In genomic region chr17:26380986-26381446, GRCm38 (mm10) we compare ENCODE assay signal across 9 mouse cellular contexts. TPM values are rescaled to one million over a fixed set of nuclear protein-coding genes. Genes with fewer than 3 reads are reported as not detected.
DNase-seq lines count a peak whose midpoint lies in the region; ATAC-seq and TF ChIP-seq lines count a peak whose summit lies in the region.
"Had no signal": no experiment of that assay in that cellular context is flagged by ENCODE, and none has a peak within 500 bp of the region (broad histone marks: within the 10 kb centered on the region; RNA-seq: fewer than 3 reads in every experiment).

No protein-coding gene starts in this region.

- H3K36me3 ChIP-seq in kidney, adult 2 months (ENCODE audit: control insufficient read depth, insufficient read depth, low read length) = no peaks in the 10 kb centered on the region
- H3K36me3 ChIP-seq in embryonic facial prominence, embryonic 10.5 days (replicated peaks) = no peaks in the 10 kb centered on the region
- no peaks in the 10 kb centered on the region for H3K36me3 ChIP-seq in intestine, embryonic 15.5 days
- no peaks in the 10 kb centered on the region for H3K36me3 ChIP-seq in limb, embryonic 12.5 days
- H3K36me3 ChIP-seq in stomach, embryonic 16.5 days (ENCODE audit: control insufficient read depth, insufficient read depth, low read length) = no peaks in the 10 kb centered on the region
- H3K36me3 ChIP-seq: G1E had no signal

- H3K4me3 ChIP-seq in kidney, adult 2 months (ENCODE audit: insufficient read depth, low read depth, low read length) = no peak overlapping the region
- H3K4me3 ChIP-seq in embryonic facial prominence, embryonic 10.5 days = peak overlapping the region; percentile 11; the same call in 1 of the 2 replicates
- H3K4me3 ChIP-seq in intestine, embryonic 15.5 days (replicated peaks) = no peak overlapping the region
- H3K4me3 ChIP-seq in limb, embryonic 12.5 days (replicated peaks) = no peak overlapping the region
- no peak overlapping the region for H3K4me3 ChIP-seq in stomach, embryonic 16.5 days (replicated peaks; ENCODE audit: low read length)

- no peaks in the 10 kb centered on the region for H3K27me3 ChIP-seq in kidney, adult 2 months (replicated peaks; ENCODE audit: control insufficient read depth, insufficient read depth, low read length)
- H3K27me3 ChIP-seq in embryonic facial prominence, embryonic 10.5 days (replicated peaks; ENCODE audit: low read depth, poor library complexity, severe bottlenecking) = no peaks in the 10 kb centered on the region
- no peaks in the 10 kb centered on the region for H3K27me3 ChIP-seq in intestine, embryonic 15.5 days (replicated peaks)
- H3K27me3 ChIP-seq in limb, embryonic 12.5 days = no peaks in the 10 kb centered on the region
- H3K27me3 ChIP-seq in stomach, embryonic 16.5 days (ENCODE audit: control insufficient read depth, insufficient read depth, low read length) = no peaks in the 10 kb centered on the region

- H3K27ac ChIP-seq in kidney, adult 2 months (ENCODE audit: insufficient read depth, low read depth, low read length) = no peak overlapping the region
- H3K27ac ChIP-seq in embryonic facial prominence, embryonic 10.5 days (replicated peaks) = peak overlapping the region; percentile 70
- H3K27ac ChIP-seq in intestine, embryonic 15.5 days = peak overlapping the region; percentile 86
- H3K27ac ChIP-seq in limb, embryonic 12.5 days = peak overlapping the region; percentile 8; the same call in 1 of the 2 replicates
- H3K27ac ChIP-seq in stomach, embryonic 16.5 days (ENCODE audit: low read length) = peak overlapping the region; percentile 86

- peaks cover 35% of the 10 kb centered on the region for H3K4me1 ChIP-seq in kidney, adult 2 months (ENCODE audit: control insufficient read depth, insufficient read depth, low read length)
- peaks cover 33% of the 10 kb centered on the region for H3K4me1 ChIP-seq in embryonic facial prominence, embryonic 10.5 days
- H3K4me1 ChIP-seq in intestine, embryonic 15.5 days (replicated peaks) = peaks cover 49% of the 10 kb centered on the region
- peaks cover 23% of the 10 kb centered on the region for H3K4me1 ChIP-seq in limb, embryonic 12.5 days (replicated peaks)
- peaks cover 23% of the 10 kb centered on the region for H3K4me1 ChIP-seq in stomach, embryonic 16.5 days (ENCODE audit: control insufficient read depth, insufficient read depth, low read length)

- peak overlapping the region; percentile 27 for H3K4me2 ChIP-seq in intestine, embryonic 15.5 days (replicated peaks)
- peak overlapping the region; percentile 23; the same call in 1 of the 2 replicates for H3K4me2 ChIP-seq in limb, embryonic 12.5 days
- no peak overlapping the region; the same call in 1 of the 2 replicates for H3K4me2 ChIP-seq in stomach, embryonic 16.5 days (ENCODE audit: low read depth, low read length)

- ATAC-seq in intestine, embryonic 15.5 days = peak; percentile 42
- 0 out of 2 replicates have a peak, but pooled peaks have one; percentile 39 for ATAC-seq in limb, embryonic 12.5 days (ENCODE audit: insufficient number of reproducible peaks, insufficient read depth, low FRiP score, low TSS enrichment, low read depth)
- peak; percentile 70 for ATAC-seq in stomach, embryonic 16.5 days (ENCODE audit: insufficient read depth, low FRiP score)
- no peak for ATAC-seq in monocyte, adult 5-6 weeks (replicated peaks; ENCODE audit: insufficient number of reproducible peaks, low FRiP score, low TSS enrichment, poor library complexity, severe bottlenecking)

- TF ChIP-seq POLR2A in kidney, adult 2 months (IDR thresholded peaks at IDR 0.05; ENCODE audit: low read depth, low read length) = no peak

- DNase-seq in kidney, adult 2 months = peak; percentile 21
- DNase-seq in kidney, adult 8-10 months = no peak
- peak; percentile 29 for DNase-seq in embryonic facial prominence, embryonic 10.5 days (ENCODE audit: low spot score)
- DNase-seq in gastrocnemius, postnatal 25 days = no peak

- H3K9me3 ChIP-seq in embryonic facial prominence, embryonic 10.5 days = no peaks in the 10 kb centered on the region
- no peaks in the 10 kb centered on the region for H3K9me3 ChIP-seq in intestine, embryonic 15.5 days
- no peaks in the 10 kb centered on the region for H3K9me3 ChIP-seq in limb, embryonic 12.5 days
- H3K9me3 ChIP-seq in stomach, embryonic 16.5 days (replicated peaks; ENCODE audit: control insufficient read depth, low read length) = no peaks in the 10 kb centered on the region
- H3K9me3 ChIP-seq: G1E had no signal

- no peak overlapping the region for H3K9ac ChIP-seq in intestine, embryonic 15.5 days
- H3K9ac ChIP-seq in limb, embryonic 12.5 days (replicated peaks) = no peak overlapping the region
- H3K9ac ChIP-seq in stomach, embryonic 16.5 days (ENCODE audit: low read length) = peak overlapping the region; percentile 0; the same call in 1 of the 2 replicates

- 57% methylated on average over 4 of the region's 4 CpGs for WGBS in kidney, adult 2 months
- 52% methylated on average over 4 of the region's 4 CpGs for WGBS in embryonic facial prominence, embryonic 10.5 days
- 26% methylated on average over 4 of the region's 4 CpGs for WGBS in intestine, embryonic 15.5 days
- 34% methylated on average over 4 of the region's 4 CpGs for WGBS in limb, embryonic 12.5 days
- 24% methylated on average over 4 of the region's 4 CpGs for WGBS in stomach, embryonic 16.5 days

- no peak for TF ChIP-seq CTCF in kidney, adult 2 months (conservative IDR thresholded peaks at IDR 0.05; ENCODE audit: insufficient read depth, insufficient read length, low read depth, low read length)

RNA-seq across cellular contexts. Expression of gene Neurl1b, which starts 33.6 kb away (rescaled TPM):
- polyA plus RNA-seq in kidney, adult 2 months (2012; rRNA removed) = 22.0 and 28.7 TPM in 2 replicates
- 0.16 TPM in 2 replicates for polyA plus RNA-seq in embryonic facial prominence, embryonic 10.5 days (2016; fragmentation: Nextera tagmentation; extraction: Ambion mirVana)
- polyA plus RNA-seq in intestine, embryonic 15.5 days (2015; fragmentation: Nextera tagmentation; extraction: Ambion mirVana) = 1.8 and 2.2 TPM in 2 replicates
- 0.40 and 0.59 TPM in 2 replicates for polyA plus RNA-seq in limb, embryonic 12.5 days (2016; fragmentation: Nextera tagmentation; extraction: Ambion mirVana)
- 2.3 and 2.9 TPM in 2 replicates for polyA plus RNA-seq in stomach, embryonic 16.5 days (2015; fragmentation: Nextera tagmentation; extraction: Ambion mirVana)
- 0.11 to 0.29 TPM in 2 of 3 replicates, not detected in the other for total RNA-seq in monocyte, adult 5-6 weeks (2017)
- total RNA-seq in gastrocnemius, postnatal 25 days (2021) = 1 to 10 TPM; 2.6 to 4.1 TPM
- polyA plus RNA-seq: G1E had no signal

Comparison
In these comparisons a context has a peak if more than half of its experiments do, and no peak if none do; other contexts are left out.
1. DNase-seq: peak in kidney, adult 2 months (single experiment) and embryonic facial prominence, embryonic 10.5 days (single experiment); none in kidney, adult 8-10 months (0 of 2) and gastrocnemius, postnatal 25 days (single experiment).